Mouse (Mus musculus) urinary bladder, postnatal 36 days (tissue): ENCODE measurements around the gene Aqp6.

Source experiments
- DNase-seq, 2 experiments: peaks; one replicate each; pipeline ENCODE4 v3.0.0; 2022; ENCODE audit warnings: low spot score in 2 of 2, mixed read lengths in 1 of 2

Gene Aqp6

DNA sequence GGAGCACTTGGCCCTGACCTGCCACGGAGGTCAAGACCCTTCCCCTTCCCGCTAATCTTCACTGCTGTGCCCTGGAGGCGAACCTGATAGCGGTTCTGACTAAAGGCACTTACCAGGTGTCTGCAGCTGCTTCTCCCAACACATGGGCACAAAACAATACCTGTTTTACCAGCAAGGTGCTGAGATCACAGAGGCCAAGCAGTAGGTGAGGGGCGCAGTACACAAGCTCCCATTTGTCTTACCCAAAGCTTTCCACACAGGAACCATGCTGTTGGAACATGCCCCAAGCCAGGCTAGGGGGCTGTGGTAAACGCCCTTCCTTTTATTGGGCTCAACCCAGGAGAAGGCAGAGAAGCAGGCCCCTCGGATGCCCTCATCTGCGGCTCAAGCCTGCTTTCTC is 3.6 kb upstream of the Aqp6 start:
- DNase-seq, result no peak

DNA sequence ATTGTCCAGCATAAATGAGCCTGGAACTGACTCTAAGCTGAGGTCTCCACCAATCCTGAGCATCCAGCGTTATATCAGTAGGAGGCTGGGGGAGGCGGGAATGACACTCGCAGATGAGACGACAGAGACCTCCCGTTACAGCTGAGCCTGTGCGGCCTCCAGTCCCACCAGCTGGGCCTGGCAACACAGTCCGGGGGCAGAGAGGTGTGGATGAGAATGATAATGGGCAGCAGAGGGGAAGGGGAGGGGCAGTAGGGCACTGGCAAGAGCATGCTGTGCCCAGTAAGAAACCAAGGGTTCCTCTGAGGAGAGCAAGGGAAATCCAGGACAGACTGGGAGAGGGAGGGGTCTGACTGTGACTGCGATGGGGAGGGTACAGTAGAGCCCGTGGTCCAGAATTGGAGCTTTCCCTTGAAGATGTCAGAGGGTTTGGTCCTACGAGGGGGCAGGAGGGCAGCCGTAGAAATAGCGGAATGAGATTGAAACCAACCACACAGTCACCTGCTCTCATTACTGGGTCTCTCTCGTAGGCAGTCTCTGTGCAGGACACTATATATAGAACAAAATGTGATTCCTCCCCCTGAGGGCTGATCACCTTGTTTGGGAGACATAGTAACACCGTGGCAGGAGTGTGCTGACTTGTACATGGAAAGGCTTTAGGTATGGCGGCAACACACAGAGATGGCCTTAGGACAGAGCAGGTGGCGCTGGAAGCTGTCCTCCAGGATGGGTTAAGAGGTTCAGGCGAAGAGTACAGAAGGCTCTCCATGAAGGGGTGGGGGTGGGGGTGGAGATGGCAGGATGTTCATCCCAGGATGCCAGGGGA is 1.7 kb upstream of the Aqp6 start:
- DNase-seq, result no peak

DNA sequence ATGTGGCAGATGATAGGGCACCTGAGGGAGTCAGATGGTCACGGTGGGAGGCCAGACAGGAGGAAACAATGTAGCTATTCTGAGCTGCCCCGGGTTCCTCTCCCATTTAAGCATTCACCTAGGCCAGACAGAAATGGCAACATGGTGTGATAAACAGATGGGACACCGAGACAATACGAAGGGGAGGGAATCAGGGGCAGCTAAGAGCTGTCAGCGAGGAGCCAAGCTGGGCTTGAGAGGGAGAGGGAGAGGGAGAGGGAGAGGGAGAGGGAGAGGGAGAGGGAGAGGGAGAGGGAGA is 572 bp downstream of the Aqp6 start:
- DNase-seq, result no peak

DNA sequence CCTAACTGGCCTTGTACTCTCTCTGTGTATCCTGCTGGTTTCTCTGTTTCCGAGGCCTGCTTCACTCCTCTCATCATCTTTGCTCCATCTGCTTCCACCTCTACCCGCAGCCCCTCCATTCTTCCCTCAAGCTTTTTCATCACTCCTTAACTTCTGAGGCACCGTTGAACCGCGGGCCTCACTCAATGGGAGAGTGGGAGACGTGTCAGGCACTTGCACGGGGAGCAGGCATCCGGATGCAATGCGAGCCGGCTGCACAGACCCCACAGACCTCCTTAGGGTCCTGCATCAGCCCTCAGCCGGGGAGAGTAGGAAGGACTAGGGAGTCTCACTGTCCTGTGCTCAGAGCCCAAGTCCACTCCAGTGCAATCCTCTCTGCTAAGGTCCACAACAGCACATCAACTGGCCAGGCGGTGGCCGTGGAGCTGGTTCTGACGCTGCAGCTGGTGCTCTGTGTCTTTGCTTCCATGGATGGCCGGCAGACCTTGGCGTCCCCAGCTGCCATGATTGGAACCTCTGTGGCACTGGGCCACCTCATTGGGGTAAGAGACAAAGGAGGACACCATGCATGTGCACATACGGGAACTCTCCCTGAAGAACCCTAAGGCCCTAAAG is 1.1 kb downstream of the Aqp6 start:
- DNase-seq, result no peak

DNA sequence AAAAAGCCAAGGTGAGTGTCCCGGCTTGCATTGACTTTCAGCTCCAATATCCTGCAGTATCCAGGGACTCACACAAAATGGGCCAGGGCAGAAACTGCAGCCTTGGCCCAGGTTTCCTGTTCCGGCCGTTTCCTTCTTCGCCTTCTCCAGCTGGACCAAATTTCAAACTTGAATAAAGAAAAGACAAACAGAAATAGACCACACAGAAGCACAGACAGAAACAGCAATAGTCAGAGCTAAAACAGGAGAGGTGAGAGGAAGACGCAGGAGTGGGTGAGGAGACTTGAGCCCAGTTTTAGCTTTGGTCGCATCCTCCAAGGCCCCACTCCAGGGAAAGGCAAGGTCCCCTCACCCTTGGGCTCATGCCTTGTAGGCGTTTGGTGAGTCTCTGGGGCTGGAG is 2.0 kb downstream of the Aqp6 start:
- DNase-seq, result no peak

DNA sequence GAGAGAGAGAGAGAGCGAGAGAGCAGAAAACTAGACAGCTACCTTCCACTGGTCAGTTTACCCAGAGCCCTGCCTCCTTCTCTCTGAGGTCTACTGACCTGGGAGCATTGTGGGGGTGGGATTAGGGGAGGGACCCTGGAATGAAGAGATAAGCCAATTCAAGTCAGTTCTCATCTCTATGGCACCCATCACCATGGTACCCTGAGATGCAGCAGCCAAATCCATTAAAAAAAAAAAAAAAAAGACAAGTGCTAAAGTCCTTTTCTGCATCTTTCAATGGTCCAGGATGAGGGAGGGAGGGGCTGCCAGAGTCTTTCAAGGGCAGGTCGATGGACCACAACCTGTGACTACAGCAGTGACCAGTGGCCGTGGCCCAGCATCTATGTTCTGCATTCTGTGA is 4.4 kb downstream of the Aqp6 start:
- DNase-seq, result no peak

DNA sequence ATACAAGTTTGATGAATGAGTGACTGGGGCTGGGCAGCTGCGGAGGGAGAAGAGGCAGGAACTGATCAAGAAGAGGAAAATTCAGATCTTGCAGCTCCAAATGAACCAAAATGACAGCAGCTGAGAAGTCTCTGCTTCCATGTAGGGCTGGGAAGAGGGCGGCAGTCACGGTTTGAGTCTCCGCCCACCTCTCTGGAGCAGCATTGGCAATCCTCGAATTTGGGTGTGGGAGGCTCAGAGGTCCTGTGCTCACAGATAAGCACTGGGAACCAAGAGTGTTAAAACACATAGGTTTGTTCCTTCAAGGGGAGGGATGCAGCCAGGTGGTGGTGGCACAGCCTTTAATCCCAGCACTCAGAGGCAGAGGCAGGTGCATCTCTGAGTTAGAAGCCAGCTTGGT is 5.3 kb downstream of the Aqp6 start:
- DNase-seq, result no peak

DNA sequence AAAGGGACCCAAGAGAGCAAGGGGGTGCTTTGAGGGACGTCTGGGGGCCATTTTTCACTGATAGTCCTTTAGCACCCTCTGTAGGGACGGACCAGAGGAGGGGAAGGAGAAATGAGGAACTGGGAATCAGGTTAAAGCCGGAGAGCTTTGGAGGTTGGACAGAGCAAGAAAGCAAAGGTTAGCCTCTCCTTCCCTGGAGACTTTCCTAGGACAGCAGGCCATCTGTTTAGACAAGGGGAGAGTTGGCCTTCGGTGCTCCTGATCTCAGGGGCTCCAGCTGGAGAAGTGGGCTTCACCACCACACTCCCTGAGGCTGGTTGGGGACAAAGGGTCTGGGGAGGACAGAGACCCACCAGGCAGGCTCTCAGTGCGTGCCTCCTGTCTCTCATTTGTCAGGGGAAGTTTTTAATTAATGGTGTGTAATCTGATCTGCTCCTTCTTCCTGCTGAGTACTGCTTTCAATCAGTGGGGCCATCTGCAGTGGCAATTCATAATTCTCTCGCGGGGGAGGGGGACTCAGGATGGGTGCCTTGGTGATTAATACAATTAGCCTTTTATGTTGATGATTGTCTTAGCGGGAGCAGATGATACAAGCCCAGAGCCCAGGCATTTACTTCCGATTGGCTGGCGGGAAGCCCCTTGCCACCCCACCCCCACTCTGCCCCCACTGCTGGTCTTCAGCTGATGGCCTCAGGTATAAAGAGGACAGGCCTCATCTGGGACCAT is 6.4 kb downstream of the Aqp6 start:
- DNase-seq, result no peak

DNA sequence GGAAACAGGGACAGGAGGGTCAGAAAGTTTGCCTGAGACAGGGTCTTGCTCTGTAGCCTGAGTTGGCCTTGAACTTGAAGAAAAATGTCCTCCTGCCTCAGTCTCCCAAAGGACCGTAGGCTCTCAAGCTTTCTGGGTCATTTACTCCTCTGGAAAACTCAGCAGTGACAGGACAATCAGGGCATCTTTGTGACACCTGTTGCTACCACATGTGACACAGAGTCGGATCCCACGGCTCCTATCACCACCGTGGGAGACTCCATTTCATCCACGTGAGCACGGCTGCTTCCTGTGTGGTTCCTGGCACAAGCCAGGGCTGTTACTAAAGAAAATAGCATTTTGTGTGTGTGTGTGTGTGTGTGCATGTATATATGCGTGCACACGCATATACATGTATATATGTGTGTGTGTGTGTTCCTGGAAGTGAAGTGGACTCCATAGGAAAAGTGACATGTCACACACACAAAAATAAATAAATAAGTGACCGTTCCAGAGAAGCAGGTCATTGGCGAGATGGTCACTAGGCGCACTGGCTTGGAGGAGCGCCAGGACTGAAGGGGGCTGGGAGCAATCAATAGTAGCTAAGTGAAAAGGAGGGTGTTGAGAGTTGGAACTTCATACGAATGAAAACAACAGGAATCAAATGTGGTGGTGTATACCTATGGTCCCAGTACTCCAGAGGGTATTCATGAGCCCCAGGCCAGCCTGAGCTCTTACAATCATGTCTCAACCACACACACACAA is 7.4 kb downstream of the Aqp6 start:
- DNase-seq, result no peak

DNA sequence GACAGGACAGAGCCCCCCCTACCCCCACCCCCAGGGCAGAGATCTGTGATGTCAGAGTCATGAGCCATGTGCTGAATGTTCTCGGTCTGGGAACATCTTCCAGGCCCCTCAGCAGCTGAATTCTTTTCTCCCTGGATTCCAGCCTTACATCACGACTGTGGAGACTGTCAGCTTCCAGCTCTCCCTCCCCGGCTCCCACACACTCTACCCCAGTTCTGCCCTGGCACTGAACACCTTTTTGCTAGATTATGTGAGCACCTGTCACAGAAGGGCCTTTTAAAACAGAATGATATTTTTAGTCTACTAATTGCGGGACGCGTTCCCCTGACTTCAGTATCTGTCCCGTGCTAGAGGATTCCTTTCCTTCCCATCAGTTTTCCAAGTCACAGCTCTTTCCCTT is 10.4 kb downstream of the Aqp6 start:
- no peak for DNase-seq

DNA sequence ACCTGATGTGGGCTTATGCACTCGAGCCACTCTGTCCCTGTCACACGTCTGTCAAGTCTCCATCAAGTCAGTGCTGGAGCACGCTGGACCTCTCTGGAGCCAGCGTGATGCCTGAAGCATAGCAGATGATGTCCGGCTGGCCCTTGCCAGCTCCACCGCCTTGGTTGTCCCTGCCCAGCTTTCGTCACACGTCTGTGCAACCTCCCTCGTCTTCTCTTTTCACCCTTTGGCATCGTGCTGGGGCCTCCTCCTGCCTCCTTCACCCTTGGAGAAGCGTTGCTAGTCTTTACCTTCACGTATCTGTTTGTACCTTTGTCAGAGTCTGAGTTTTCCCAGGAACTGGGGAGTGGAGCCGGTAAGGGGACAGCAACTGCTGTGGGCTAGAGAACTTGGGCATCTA is 13.1 kb downstream of the Aqp6 start:
- no peak for DNase-seq

DNA sequence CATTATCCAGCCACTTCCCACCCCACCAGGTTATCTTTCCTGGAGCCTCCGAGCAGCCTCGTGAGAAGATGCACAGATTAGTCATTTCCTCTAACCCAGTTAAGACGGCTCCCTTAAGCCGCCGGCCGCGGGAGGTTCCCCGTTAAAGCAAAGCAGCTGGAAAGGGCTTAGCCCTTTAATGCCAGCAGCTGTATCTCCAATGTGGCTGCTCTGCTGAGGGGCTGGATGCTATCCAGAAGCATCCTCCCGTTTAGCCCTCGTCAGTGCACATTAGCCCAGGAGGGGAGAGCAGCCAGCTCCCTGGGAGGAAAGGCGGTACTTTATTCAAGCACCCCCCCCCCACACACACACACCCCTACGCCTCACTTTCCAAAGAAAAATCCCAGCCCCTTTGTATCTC is 13.6 kb downstream of the Aqp6 start:
- DNase-seq, result peak; percentile 23 to 48

DNA sequence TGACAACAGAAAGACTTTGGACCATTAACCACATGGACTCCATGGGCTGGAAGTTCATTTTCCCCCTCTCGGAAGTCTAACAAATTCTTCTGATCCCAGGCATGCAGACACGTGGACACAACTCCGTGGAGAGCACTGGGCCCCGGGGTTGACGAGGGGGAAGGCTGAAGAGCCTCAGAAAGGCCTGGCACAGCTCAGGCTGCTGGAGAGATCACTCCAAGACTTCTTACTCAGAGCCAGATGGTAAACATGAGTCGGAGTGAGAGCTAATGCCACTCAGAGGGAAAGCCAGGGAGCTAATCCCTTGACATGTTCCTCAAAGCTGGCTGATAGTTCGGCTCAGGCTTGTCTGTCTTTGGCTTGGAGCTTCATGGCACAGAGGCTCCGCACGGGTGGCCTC is 14.0 kb downstream of the Aqp6 start:
- no peak for DNase-seq

DNA sequence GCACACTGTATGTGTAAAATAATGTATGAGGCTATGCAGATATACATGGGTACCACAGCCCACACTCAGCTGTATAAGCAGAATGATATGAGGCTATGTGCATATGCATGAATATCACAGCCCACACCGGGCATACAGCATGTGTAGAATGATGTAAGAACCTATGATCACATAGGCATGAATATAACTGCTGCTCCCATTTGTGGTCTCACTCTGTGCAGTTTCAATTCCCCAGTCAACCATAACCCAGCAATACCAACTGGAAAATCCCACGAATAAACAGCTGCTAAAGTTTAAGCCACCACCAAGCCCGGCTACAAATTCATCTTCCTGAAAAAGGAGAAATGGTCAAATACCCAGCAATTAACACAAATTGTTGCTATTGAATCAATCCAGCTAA is 17.4 kb downstream of the Aqp6 start:
- no peak for DNase-seq

DNA sequence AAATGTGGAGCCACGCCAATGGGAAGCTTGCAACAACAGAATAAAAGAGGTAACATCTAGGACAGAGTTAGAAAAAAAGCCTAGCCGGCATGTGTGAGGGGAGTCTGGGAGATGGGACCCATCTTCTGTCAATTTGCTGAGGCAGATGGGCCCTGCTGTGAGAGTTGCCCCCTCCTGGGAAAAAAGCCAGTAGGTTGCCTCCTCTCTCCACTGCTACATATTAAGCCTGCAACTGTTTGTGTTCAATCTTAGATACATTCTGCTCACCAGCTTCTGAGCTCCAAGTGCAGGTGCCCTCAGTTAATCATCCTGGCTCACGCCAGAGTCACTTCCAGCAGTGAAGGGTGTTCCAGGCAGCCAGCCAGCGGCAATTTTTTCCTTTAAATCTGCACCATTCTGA is 18.6 kb downstream of the Aqp6 start:
- DNase-seq, result no peak

DNA sequence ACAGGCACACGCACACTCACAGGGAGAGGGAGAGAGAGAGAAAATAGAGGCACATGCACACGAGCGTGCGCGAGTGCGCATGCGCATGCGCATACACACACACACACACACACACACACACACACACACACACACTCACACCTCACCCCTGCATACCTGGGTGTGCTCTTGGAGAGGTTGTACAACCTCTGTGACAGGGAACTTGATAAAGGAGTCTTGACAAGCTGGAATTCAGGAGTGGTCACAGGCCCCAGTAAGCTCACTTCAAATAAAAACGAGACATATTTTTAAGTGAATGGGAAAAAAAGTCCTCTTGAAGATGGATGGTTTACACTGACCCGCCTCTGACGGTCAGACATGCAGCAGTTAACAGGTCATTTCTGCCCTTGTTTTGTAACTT is 20.9 kb downstream of the Aqp6 start:
- no peak for DNase-seq

DNA sequence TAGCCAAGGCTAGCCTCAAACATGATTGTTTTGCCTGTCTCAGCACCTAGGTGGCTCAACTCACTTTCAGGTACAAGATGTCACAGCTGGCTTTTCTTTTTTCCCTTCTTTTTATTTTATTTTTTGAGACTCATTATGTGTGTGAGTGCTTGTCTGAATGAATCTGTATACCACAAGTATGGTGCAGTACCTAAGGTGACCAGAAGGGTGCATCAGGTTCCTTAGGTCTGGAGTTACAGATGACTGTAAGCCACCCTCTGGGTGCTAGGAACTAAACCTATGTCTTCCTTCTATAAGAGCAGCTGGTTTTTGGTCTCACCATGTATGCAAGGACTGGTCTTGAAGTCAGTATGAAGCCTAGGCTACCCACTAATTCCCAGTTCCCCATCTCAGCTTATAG is 30.4 kb downstream of the Aqp6 start:
- no peak for DNase-seq

DNA sequence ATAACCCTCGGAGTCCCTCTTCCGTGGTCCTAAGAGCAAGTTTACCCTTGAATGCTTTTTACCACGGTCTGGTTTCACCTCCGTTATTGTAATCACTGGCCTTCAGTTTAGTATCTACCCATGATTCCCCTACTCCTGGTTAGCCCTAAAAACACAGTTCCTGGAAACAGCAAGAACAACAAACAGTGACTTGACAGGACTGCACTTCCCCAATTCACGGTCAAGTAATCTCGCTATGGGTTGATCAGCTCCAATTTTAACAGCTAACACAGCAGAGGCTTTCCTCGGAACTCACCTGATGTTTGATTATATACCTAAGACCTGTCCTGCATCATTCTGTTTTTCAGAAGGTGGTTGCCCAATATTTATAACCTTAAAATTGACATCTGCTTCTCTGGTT is 33.5 kb downstream of the Aqp6 start:
- DNase-seq, result no peak

DNA sequence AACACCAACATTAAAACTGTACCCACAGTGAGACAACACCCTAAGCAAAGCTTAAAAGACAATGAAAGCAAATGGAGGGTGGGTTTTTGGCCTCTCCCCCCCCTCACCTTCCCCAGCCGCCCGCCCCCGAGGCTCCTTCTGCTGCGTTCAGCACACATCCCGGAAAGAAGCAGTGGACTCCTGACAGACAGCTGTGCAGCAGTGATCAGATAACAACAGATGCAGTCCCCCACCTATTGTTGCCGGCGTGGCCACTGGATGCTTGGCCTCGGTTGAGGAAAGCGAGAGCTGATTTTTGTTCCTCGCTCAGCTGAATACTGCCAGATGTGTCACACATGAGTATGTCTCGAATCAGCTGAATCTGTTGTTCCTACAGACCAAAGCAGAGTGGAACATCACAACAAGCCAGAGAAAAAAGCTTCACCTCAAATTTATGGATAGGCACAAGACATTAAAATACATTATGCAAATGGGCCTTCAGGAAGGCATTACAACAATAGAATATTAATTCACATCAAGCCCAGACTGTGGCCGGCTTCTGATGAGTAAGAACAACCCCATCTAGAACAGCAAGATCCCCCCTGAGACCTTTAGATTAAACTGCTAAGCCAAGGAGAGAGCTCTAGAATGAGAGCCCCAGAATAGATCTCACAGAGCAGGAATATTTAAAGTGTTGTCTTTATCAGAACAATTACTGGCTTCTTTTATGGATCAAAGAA is 36.4 kb downstream of the Aqp6 start:
- no peak for DNase-seq

DNA sequence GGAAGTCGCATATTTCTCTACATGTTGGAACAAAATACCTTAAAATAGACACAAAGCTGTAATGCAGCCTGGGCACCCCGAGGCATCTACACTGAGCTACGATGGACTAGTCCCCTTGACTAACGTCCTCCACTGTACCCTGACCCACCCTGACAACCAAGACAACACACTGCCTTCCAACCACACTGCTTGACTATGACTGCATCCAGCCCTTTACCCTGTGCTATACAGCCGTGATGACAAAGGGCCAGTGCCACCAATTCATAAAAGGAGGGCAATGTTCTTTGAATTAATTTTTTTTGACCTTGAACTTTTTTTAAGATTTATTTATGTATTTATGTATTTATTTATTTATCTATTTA is 36.9 kb downstream of the Aqp6 start:
- DNase-seq, result no peak

DNA sequence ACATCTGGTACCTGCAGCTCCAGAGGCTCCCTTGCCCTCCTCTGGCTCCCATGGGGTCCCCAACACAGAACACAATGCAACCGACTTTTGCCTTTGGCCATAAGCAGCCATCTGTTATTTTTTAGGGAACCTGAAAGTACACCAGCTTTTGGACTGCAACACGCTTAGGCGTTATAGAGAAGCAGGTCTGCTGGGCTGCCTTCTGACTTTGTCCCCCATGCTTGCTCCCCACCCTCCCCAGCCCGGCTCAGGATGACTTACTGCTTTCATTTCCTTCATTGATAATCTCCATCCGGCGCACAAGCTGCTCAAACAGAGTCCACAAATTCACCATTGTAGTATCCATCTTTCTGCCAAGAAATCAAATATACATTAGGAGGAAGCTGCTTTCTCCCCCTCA is 41.4 kb downstream of the Aqp6 start:
- DNase-seq, result no peak

DNA sequence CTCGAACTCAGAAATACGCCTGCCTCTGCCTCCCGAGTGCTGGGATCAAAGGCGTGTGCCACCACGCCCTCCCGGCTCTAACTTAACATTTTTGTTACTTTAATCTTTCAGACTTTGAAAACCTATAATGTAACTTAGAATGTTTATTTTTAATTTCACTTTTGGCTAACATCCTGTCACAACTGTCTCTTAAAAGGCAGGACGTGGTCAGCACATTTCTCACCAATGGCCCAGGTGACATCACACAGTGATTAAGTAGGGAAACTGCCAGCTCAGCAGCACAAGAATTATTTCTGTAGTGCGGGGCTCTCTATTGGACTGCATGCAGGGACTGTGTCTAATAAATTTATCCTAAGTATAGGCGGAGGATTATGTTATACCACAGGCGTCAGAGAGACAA is 42.6 kb downstream of the Aqp6 start:
- no peak for DNase-seq
